Comparison of ENCODE assay signal across 8 mouse cellular contexts in the genomic region with DNA sequence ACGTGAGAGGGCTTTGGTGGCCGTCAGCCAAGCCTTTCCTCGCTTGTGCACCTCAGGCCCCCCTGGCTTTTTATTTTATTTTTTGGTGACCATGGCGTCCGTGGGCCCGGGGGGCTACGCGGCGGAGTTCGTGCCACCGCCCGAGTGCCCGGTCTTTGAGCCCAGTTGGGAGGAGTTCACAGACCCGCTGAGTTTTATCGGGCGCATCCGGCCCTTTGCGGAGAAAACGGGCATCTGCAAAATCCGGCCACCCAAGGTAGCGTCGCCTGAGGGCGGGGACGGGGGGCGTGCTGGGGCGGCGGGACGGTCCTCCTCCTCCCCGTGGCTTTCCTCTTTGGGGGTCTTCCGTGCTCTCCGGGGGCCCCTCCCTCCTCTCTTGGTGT. TPM values are rescaled to one million over a fixed set of nuclear protein-coding genes. Genes with fewer than 3 reads are reported as not detected.
DNase-seq lines count a peak whose midpoint lies in the region; ATAC-seq lines count a peak whose summit lies in the region.

No protein-coding gene starts in this region.

- H3K27ac ChIP-seq in heart, embryonic 15.5 days: peak overlapping the region; percentile 97
- H3K27ac ChIP-seq in hindbrain, embryonic 12.5 days: peak overlapping the region; percentile 94
- peak overlapping the region; percentile 95 for H3K27ac ChIP-seq in midbrain, embryonic 10.5 days (replicated peaks)

- H3K4me3 ChIP-seq in heart, embryonic 15.5 days: peak overlapping the region; percentile 99
- H3K4me3 ChIP-seq in hindbrain, embryonic 12.5 days: peak overlapping the region; percentile 97
- H3K4me3 ChIP-seq in midbrain, embryonic 10.5 days: peak overlapping the region; percentile 99

- H3K36me3 ChIP-seq in heart, embryonic 15.5 days: peaks cover 23% of the 10 kb centered on the region
- peaks cover 23% of the 10 kb centered on the region for H3K36me3 ChIP-seq in hindbrain, embryonic 12.5 days
- peaks cover 31% of the 10 kb centered on the region for H3K36me3 ChIP-seq in midbrain, embryonic 10.5 days

- ATAC-seq in heart, embryonic 15.5 days (replicated peaks; ENCODE audit: insufficient number of reproducible peaks, insufficient read depth, low FRiP score, low read depth): 0 out of 2 replicates have a peak, but pooled peaks have one; percentile 5
- no peak; the same call in 1 of the 2 replicates for ATAC-seq in hindbrain, embryonic 12.5 days (ENCODE audit: low FRiP score)
- no peak for ATAC-seq in activated CD4-positive, CD25-positive, alpha-beta regulatory T cell, adult 4 months

- H3K4me2 ChIP-seq in heart, embryonic 15.5 days: peak overlapping the region; percentile 85
- H3K4me2 ChIP-seq in hindbrain, embryonic 12.5 days (replicated peaks): peak overlapping the region; percentile 89

- WGBS in heart, embryonic 15.5 days: under 1% methylated on average over 31 of the region's 31 CpGs
- under 1% methylated on average over 31 of the region's 31 CpGs for WGBS in hindbrain, embryonic 12.5 days
- WGBS in midbrain, embryonic 10.5 days: under 1% methylated on average over 31 of the region's 31 CpGs

- no peaks in the 10 kb centered on the region for H3K9me3 ChIP-seq in heart, embryonic 15.5 days (replicated peaks)
- no peaks in the 10 kb centered on the region for H3K9me3 ChIP-seq in hindbrain, embryonic 12.5 days (replicated peaks)
- no peaks in the 10 kb centered on the region for H3K9me3 ChIP-seq in midbrain, embryonic 10.5 days (replicated peaks)

- no peaks in the 10 kb centered on the region for H3K27me3 ChIP-seq in heart, embryonic 15.5 days
- H3K27me3 ChIP-seq in hindbrain, embryonic 12.5 days: no peaks in the 10 kb centered on the region
- H3K27me3 ChIP-seq in midbrain, embryonic 10.5 days (ENCODE audit: low read depth, poor library complexity, severe bottlenecking): no peaks in the 10 kb centered on the region

- peaks cover 18% of the 10 kb centered on the region for H3K4me1 ChIP-seq in heart, embryonic 15.5 days (replicated peaks)
- H3K4me1 ChIP-seq in hindbrain, embryonic 12.5 days: peaks cover 16% of the 10 kb centered on the region
- H3K4me1 ChIP-seq in midbrain, embryonic 10.5 days: peaks cover 20% of the 10 kb centered on the region

- no peak for DNase-seq in heart, adult 11 months
- DNase-seq in ZHBTc4 (ENCODE audit: low read depth, low spot score): peak; percentile 42
- no peak for DNase-seq in midbrain, embryonic 10.5 days (ENCODE audit: low spot score)
- no peak for DNase-seq in right cerebral cortex, postnatal 4 days
- DNase-seq in cerebellum, adult 9-11 months: no peak

- H3K9ac ChIP-seq in heart, embryonic 15.5 days: peak overlapping the region; percentile 93
- H3K9ac ChIP-seq in hindbrain, embryonic 12.5 days: peak overlapping the region; percentile 96

RNA-seq across cellular contexts. Expression of a gene that starts 0.3 kb away (rescaled TPM):
- 17.3 and 20.6 TPM in 2 replicates for polyA plus RNA-seq in heart, embryonic 15.5 days (2015; fragmentation: Nextera tagmentation; extraction: Ambion mirVana)
- polyA plus RNA-seq in hindbrain, embryonic 12.5 days (2016; fragmentation: Nextera tagmentation; extraction: Ambion mirVana): 20.1 and 24.0 TPM in 2 replicates
- polyA plus RNA-seq in midbrain, embryonic 10.5 days (2016; fragmentation: Nextera tagmentation; extraction: Ambion mirVana): 29.6 and 29.7 TPM in 2 replicates
- 1 to 10 TPM; 8.5 to 8.9 TPM for polyA plus RNA-seq in activated CD4-positive, CD25-positive, alpha-beta regulatory T cell, adult 4 months (2017; shearing (Covaris generic))

RNA-seq across cellular contexts. Expression of a gene that starts 0.6 kb away (rescaled TPM):
- polyA plus RNA-seq in heart, embryonic 15.5 days (2015; fragmentation: Nextera tagmentation; extraction: Ambion mirVana): 29.0 and 29.5 TPM in 2 replicates
- polyA plus RNA-seq in hindbrain, embryonic 12.5 days (2016; fragmentation: Nextera tagmentation; extraction: Ambion mirVana): 59.6 and 62.2 TPM in 2 replicates
- 49.0 and 49.9 TPM in 2 replicates for polyA plus RNA-seq in midbrain, embryonic 10.5 days (2016; fragmentation: Nextera tagmentation; extraction: Ambion mirVana)
- polyA plus RNA-seq in activated CD4-positive, CD25-positive, alpha-beta regulatory T cell, adult 4 months (2017; shearing (Covaris generic)): 10 to 100 TPM; 65.3 to 71.4 TPM
